Mouse (Mus musculus): ENCODE data around the gene Cyp1b1. TPM values are rescaled to one million over a fixed set of nuclear protein-coding genes. Genes with fewer than 3 reads are reported as not detected.

The Cyp1b1 gene
- polyA plus RNA-seq, 1 experiment from 2014 or later = 1.9 TPM

DNA sequence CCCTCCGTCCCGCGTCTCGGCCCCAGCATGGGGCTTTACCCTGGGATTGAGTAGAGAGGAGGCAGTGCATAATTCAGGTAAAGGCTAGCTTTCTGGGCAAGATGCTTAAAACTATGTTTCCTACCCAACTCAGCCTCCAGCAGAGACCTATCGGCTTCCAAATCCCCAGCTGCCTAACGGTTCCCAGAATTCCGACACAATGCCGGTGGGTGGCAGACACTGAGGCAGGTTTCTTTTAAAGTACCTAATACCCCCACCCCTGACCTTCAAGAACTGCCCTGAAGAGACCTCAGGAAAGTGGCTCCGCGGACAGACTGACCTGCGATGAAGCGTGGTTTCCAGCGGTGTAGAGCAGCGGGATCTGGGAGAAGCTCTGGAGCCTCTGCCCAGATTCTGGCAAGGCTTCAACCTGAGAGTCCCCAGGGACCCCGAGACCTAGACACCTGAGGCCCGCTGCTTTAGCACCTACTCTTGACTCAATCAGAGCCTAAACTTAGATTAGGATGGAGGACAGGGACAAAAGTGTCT, 429 bp downstream of the Cyp1b1 start:
- H3K27me3 ChIP-seq (ENCODE audit: insufficient read depth, low read length) = peaks cover 45% of the 10 kb centered on the region
- no peak overlapping the region for H3K27ac ChIP-seq (ENCODE audit: low read depth)
- under 1% methylated on average over 16 of the region's 16 CpGs for WGBS
- H3K4me1 ChIP-seq (ENCODE audit: insufficient read depth) = peaks cover 22% of the 10 kb centered on the region; the same call in 1 of the 2 replicates
- no peaks in the 10 kb centered on the region for H3K36me3 ChIP-seq (ENCODE audit: insufficient read depth)
- H3K4me3 ChIP-seq (ENCODE audit: low read depth, low read length) = peak overlapping the region; percentile 47
- DNase-seq (no peak), ATAC-seq (ENCODE audit: insufficient read depth) (no peak)
- no peaks in the 10 kb centered on the region for H3K9me3 ChIP-seq (ENCODE audit: low read depth, low read length)
- H3K9ac ChIP-seq = peak overlapping the region; percentile 46
- no peak for TF ChIP-seq CTCF (IDR thresholded peaks at IDR 0.05; ENCODE audit: low read depth)
- peak overlapping the region; percentile 91 for H3K4me2 ChIP-seq

GRCm38 (mm10) chr17:79713643-79714367, 1.1 kb downstream of the Cyp1b1 start:
- peak; percentile 32; the same call in 1 of the 2 replicates for ATAC-seq (ENCODE audit: insufficient read depth)
- Histone ChIP-seq H3K27ac (ENCODE audit: low read depth) (no peak overlapping the region), H3K36me3 (ENCODE audit: insufficient read depth) (no peaks in the 10 kb centered on the region), H3K9ac (peak overlapping the region; percentile 46), H3K27me3 (ENCODE audit: insufficient read depth, low read length) (peaks cover 45% of the 10 kb centered on the region), H3K4me1 (ENCODE audit: insufficient read depth) (peaks cover 22% of the 10 kb centered on the region; the same call in 1 of the 2 replicates), H3K4me3 (ENCODE audit: low read depth, low read length) (peak overlapping the region; percentile 47), H3K9me3 (ENCODE audit: low read depth, low read length) (no peaks in the 10 kb centered on the region), H3K4me2 (peak overlapping the region; percentile 91)
- peak; percentile 72 for DNase-seq
- TF ChIP-seq CTCF (IDR thresholded peaks at IDR 0.05; ENCODE audit: low read depth) = no peak
- under 1% methylated on average over 63 of the region's 63 CpGs for WGBS

- ATAC-seq (ENCODE audit: insufficient read depth) = no peak
- Histone ChIP-seq H3K4me2 (peak overlapping the region; percentile 91), H3K4me1 (ENCODE audit: insufficient read depth) (peaks cover 22% of the 10 kb centered on the region; the same call in 1 of the 2 replicates), H3K36me3 (ENCODE audit: insufficient read depth) (no peaks in the 10 kb centered on the region), H3K9ac (peak overlapping the region; percentile 46; the same call in 1 of the 2 replicates), H3K9me3 (ENCODE audit: low read depth, low read length) (no peaks in the 10 kb centered on the region), H3K27me3 (ENCODE audit: insufficient read depth, low read length) (peaks cover 45% of the 10 kb centered on the region), H3K4me3 (ENCODE audit: low read depth, low read length) (peak overlapping the region; percentile 47), H3K27ac (ENCODE audit: low read depth) (no peak overlapping the region)
- TF ChIP-seq CTCF (IDR thresholded peaks at IDR 0.05; ENCODE audit: low read depth) = no peak
- peak; percentile 48 for DNase-seq
- under 1% methylated on average over 24 of the region's 24 CpGs for WGBS
These were observed 1.6 kb downstream of the Cyp1b1 start for GRCm38 (mm10) chr17:79713276-79713642.

DNA sequence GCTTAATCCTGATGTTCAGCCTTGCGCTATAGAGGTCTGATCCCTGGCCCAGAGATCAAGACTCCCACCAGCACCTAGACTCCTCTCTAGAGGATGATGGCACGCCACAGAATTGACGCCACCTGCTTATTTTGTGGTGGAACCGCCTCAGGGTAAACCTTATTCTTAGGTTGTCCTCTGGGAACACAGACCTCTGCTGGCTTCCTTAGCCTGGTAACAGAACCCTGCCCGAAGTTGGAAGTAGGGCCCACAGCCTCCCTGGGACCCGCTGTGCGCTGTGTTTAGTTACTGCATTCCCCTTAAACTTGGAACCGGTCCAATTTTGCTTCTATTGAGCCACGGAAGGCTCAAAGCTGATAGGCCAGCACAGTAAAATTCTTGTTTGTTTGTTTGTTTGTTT, 2.3 kb downstream of the Cyp1b1 start:
- peaks cover 42% of the 10 kb centered on the region for H3K27me3 ChIP-seq (ENCODE audit: insufficient read depth, low read length)
- H3K4me1 ChIP-seq (ENCODE audit: insufficient read depth) = peaks cover 22% of the 10 kb centered on the region; the same call in 1 of the 2 replicates
- ATAC-seq (ENCODE audit: insufficient read depth) (no peak), DNase-seq (peak; percentile 81)
- 19% methylated on average over 9 of the region's 9 CpGs for WGBS
- H3K9me3 ChIP-seq (ENCODE audit: low read depth, low read length) = no peaks in the 10 kb centered on the region
- peak overlapping the region; percentile 91 for H3K4me2 ChIP-seq
- H3K27ac ChIP-seq (ENCODE audit: low read depth) = no peak overlapping the region
- H3K36me3 ChIP-seq (ENCODE audit: insufficient read depth) = no peaks in the 10 kb centered on the region
- H3K9ac ChIP-seq = no peak overlapping the region
- peak overlapping the region; percentile 47; the same call in 1 of the 2 replicates for H3K4me3 ChIP-seq (ENCODE audit: low read depth, low read length)
- TF ChIP-seq CTCF (IDR thresholded peaks at IDR 0.05; ENCODE audit: low read depth) = no peak

- DNase-seq (no peak), ATAC-seq (ENCODE audit: insufficient read depth) (no peak)
- H3K27ac ChIP-seq (ENCODE audit: low read depth) = no peak overlapping the region
- TF ChIP-seq CTCF (IDR thresholded peaks at IDR 0.05; ENCODE audit: low read depth) = no peak
- no peak overlapping the region for H3K9ac ChIP-seq
- H3K4me2 ChIP-seq = no peak overlapping the region; the same call in 1 of the 2 replicates
- WGBS = 33% methylated on average over 6 of the region's 6 CpGs
- H3K27me3 ChIP-seq (ENCODE audit: insufficient read depth, low read length) = peaks cover 41% of the 10 kb centered on the region
- H3K9me3 ChIP-seq (ENCODE audit: low read depth, low read length) = no peaks in the 10 kb centered on the region
- H3K36me3 ChIP-seq (ENCODE audit: insufficient read depth) = no peaks in the 10 kb centered on the region
- H3K4me3 ChIP-seq (ENCODE audit: low read depth, low read length) = no peak overlapping the region; the same call in 1 of the 2 replicates
- peaks cover 22% of the 10 kb centered on the region; the same call in 1 of the 2 replicates for H3K4me1 ChIP-seq (ENCODE audit: insufficient read depth)
These were observed 2.9 kb downstream of the Cyp1b1 start for GRCm38 (mm10) chr17:79711944-79712343.

GRCm38 (mm10) chr17:79710246-79710842, 4.5 kb downstream of the Cyp1b1 start:
- 29% methylated on average over 15 of the region's 15 CpGs for WGBS
- H3K9me3 ChIP-seq (ENCODE audit: low read depth, low read length) = no peaks in the 10 kb centered on the region

DNA sequence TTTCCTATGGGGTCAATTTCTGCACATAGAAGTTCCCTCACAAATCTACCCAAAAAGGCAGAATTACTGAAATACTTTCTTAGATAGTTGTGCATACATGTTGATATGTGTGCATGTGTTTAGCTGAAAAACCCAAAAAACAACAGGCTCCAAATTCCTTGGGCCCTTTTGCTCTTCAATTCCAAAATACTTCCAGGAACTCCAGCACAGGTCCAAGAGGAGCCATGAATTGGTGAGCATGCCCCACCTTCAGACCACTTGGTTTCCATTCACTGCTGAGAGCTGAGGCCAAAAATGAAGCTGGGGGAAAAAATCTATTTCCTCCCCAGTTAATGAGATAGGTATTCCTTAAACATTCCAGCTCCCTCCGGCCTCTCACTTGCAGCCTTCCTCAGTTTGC, 5.1 kb downstream of the Cyp1b1 start:
- Histone ChIP-seq H3K4me2 (no peak overlapping the region), H3K36me3 (ENCODE audit: insufficient read depth) (no peaks in the 10 kb centered on the region), H3K9ac (no peak overlapping the region), H3K4me3 (ENCODE audit: low read depth, low read length) (no peak overlapping the region), H3K27ac (ENCODE audit: low read depth) (no peak overlapping the region), H3K4me1 (ENCODE audit: insufficient read depth) (peaks cover 19% of the 10 kb centered on the region; the same call in 1 of the 2 replicates), H3K9me3 (ENCODE audit: low read depth, low read length) (no peaks in the 10 kb centered on the region), H3K27me3 (ENCODE audit: insufficient read depth, low read length) (peaks cover 34% of the 10 kb centered on the region)
- no peak for ATAC-seq (ENCODE audit: insufficient read depth)
- 62% methylated on average over 1 of the region's 1 CpGs for WGBS
- no peak for TF ChIP-seq CTCF (IDR thresholded peaks at IDR 0.05; ENCODE audit: low read depth)
- DNase-seq = no peak

More at GRCm38 (mm10) chr17:79710246-79710842, 4.5 kb downstream of the Cyp1b1 start:
- peaks cover 41% of the 10 kb centered on the region for H3K27me3 ChIP-seq (ENCODE audit: insufficient read depth, low read length)
- no peak overlapping the region for H3K4me2 ChIP-seq
- no peak overlapping the region for H3K4me3 ChIP-seq (ENCODE audit: low read depth, low read length)
- DNase-seq (no peak), ATAC-seq (ENCODE audit: insufficient read depth) (no peak)
- H3K9ac ChIP-seq = no peak overlapping the region
- H3K36me3 ChIP-seq (ENCODE audit: insufficient read depth) = no peaks in the 10 kb centered on the region
- peaks cover 22% of the 10 kb centered on the region; the same call in 1 of the 2 replicates for H3K4me1 ChIP-seq (ENCODE audit: insufficient read depth)
- TF ChIP-seq CTCF (IDR thresholded peaks at IDR 0.05; ENCODE audit: low read depth) = no peak
- H3K27ac ChIP-seq (ENCODE audit: low read depth) = no peak overlapping the region
